Mouse (Mus musculus): ENCODE results near the gene Zfp691.

The Zfp691 gene

DNA sequence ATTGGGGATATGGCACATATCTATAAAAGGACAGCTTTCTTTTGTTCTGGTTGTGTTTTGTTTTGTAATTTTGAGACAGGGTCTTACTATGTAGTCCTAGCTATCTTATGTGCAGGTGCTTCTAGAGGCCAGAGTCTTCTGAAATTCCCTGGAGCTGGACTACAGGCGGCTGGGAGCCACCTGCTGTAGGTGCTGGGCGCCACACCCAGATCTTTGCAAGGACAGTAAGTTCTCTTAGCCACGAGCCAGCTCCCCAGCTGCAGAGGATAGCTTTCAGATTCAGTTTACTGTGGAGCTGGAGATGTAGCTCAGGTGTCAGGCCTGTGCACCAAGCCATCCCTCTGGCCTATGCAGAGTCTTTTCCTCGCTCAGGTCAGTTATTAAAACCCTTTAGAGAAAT is 6.9 kb downstream of the Zfp691 start:
- DNase-seq: no peak

DNA sequence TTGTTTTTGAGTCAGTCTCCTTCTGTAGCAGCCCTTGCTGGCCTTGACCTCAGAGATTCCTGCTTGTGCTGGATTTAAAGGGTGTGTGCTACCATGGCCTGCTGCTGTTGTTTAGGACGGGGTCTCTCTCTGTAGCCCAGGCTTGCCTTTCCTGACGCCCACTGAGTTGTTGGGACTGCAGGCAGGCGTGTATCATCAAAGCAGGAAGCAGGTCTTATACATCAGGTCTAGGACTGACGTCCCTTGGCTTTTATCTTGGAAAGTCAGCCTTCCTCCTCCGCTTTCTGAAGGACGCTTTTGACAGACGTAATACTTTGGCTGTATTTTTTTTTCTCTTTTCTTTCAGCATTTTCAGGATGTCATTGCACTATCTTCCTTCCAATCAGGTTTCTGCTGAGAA is 8.1 kb downstream of the Zfp691 start:
- DNase-seq: no peak

DNA sequence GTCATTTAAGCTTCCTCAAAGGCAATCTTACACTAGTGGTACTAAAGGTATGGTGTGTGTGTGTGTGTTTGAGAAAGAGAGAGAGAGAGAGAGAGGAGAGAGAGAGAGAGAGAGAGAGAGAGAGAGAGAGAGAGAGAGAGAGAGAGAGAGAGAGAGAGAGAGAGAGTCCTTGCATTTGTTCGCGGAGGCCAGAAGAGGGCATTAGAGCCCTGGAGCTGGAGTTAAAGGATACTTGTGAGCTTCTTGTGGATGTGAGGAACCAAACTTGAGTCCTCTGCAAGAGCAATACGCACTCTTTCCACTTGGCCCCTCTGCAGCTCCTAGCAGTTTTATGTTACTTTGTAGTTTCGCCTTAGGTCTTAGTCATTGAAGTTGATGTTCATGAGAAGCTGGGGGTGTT is 11.0 kb downstream of the Zfp691 start:
- DNase-seq: no peak

DNA sequence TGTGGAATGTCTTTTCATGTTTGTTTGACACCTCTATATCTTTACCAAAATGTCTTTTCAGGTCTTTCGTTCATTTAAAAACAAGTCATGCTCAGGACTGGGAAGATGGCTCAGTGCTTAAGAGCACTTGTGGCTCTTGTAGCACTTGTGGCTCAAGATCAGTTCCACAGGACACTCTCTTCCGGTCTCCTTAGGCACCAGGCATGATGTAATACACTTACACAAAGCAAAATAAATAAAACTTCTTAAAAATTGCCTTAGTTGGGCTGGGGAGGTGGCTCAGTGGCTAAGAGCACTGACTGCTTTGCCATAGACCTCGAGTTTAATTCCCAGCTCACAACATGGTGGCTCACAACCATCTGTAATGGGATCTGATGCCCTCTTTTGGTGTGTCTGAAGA is 12.6 kb downstream of the Zfp691 start:
- no peak for DNase-seq

DNA sequence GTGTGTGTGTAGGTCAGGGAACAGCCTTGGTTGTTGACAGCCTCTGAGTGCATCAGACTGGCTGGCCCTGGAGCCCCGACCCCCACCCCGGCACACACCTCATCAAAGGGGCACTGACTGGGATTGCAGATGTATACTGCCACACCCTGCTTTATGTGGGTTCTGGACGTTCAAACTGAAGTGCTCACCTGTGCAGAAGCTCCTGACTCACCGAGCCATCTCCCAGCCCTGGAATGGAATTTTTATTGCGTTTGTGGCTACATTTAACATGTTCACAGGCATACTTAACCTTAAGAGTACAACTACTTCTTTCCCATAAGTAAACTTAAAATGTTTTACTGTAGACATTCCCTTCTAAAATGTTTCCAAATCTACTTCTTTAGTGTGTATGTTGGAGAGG is 16.1 kb downstream of the Zfp691 start:
- no peak for DNase-seq

DNA sequence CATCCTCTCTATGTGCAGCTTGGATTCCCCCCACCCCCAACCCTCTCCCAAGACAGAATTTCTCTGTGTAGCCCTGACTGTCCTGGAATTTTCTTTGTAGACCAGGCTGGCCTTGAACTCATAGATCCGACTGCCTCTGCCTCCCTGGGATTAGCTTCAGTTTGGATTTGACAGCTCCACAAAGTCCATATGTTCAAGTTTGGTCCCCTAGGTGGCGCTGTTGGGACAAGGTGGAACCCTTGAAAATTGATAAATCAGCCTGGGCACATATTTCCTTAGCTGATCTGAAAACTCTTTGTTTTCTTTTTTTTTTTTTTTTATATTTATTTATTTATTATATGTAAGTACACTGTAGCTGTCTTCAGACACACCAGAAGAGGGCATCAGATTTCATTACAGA is 16.8 kb downstream of the Zfp691 start:
- DNase-seq: no peak

DNA sequence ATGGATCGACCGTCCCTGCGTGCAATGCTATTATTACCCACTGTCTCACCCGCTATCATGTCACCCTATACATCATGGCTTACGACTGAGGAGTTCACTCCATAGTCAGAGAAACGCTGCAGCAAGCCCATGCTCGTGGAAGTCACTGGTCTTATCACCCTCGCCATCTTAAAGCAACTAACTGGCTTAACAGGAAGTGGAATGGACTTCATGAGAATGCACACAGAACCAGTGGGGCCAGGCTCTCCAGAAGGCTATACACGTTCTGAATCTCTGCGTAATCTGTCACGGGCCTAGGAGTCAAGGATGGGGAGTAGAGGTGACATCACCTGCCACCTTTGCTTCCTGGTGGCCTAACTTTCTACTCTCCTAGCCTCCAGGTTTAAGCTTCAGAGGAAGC is 25.3 kb downstream of the Zfp691 start:
- no peak for DNase-seq

DNA sequence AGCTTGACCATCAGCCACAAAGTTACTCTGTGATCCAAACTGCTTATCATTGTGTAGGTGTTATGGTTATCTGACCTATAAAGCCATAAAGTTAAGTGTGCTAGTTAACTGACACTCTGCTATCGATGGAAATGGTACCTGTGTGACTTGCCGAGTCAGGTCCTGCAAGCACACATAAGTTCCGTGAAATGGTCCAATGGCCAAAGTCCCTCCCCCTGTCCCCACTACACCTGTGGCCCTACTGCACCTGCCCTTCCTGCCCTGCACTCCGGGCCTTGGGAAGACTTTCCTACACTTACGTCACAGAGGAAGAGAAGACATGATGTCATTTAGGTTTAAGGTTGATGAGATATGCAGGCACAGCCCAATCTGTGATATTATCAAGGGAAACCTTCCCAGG is 26.6 kb downstream of the Zfp691 start:
- DNase-seq: no peak

DNA sequence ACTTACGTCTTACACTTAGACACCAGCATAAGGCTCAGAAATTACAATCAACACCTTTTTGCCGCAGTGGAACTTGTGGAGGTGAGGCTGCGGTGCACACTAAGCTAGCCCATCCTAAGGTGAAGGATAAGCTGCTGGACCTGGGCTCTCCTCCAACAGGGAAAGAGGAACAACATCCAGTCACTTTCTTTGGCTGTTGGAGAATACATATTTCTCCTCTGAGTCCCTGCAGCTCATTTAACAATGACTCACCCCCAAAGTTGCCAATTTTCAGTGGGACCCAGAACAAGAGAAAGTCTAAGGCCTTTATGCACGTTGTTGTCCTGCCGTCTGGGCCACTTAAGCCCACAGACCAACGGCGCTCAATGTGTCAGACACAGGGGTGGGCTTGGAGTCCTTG is 27.2 kb downstream of the Zfp691 start:
- DNase-seq: no peak

DNA sequence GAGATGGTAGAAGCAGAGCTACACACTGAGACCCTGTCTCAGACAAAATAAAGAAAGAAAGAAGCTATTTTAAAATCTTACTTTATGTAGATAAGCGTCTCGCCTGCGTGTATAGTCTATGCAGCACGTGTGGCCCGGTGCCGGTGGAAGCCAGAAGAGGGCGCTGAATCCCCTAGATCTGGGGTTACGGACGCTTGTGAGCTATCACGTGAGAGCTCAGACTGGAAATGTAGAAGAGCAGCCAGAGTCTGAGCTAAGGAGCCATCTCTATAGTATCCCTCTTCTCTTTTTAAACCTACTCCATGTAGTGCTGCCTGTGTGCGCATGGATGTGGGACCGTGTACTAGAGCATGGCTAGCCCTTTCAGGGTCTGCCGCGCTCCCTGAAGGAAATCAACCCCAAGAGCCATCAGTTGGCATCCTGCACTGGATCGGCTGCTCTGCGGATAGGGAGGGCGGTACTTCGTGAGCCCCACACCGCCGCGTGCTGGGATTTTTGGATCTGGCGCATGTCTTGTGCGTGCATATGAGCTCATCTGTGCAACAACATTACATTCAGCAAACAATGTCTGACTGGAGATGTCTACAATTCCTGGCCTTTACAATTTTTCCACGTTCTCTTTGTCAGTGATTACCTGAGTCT is 31.6 kb downstream of the Zfp691 start:
- no peak for DNase-seq

DNA sequence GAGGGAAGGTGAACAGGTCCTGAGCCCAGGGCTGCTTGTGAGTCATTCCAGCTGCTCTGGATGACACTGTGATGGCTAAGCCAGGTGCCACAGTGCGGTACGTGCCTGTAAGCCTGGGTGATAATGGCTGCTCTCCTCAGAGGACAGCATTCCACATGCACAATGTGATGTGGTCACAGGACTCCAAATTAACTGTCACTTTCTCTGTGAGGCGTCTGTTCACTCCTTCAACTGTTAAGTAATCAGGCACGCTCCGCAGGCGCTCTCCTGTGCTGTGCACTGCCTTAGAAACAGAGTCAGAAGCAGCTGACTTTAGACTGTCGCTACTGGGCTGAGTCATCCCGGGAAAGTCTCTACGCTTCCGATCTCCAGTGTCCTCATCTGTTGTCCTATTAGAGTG is 32.8 kb downstream of the Zfp691 start:
- DNase-seq: no peak

DNA sequence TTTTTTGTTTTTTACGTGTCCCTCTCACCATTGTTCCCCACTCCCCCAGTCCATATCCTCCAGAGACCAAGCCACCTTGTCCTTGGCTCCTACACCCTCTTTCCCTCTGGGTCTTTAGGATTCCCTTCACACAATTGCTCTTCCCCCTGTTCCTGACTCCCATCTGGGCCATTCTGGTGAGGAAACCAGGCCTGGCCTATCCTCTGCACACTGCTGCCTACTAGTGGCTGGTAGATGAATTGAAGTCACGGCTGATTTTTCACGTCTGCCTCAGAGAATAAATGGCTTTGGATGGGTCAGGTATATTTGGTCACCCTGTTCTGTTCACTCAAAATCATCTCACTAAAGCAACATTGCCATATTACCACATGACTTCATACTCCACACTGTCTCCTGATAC is 33.9 kb downstream of the Zfp691 start:
- no peak for DNase-seq

DNA sequence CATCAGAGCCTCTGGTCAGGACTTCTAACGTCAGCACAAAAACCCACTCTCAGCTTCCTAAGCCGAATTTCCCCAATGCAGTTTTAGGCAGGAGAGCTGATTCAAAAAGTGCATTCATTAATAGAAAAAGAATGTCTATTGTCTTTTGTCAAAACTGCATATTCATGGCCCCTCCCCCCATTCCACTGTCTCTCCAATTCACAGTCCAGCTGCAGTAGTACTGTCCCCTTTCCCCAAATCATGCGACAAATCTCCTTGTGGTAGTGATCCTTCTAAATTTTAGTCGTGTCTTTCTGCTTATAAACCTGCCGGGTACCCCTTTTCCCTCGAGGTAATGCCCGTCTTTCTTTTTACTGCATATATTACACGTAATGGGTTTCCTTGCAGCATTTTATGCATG is 35.2 kb downstream of the Zfp691 start:
- DNase-seq: peak; percentile 62

DNA sequence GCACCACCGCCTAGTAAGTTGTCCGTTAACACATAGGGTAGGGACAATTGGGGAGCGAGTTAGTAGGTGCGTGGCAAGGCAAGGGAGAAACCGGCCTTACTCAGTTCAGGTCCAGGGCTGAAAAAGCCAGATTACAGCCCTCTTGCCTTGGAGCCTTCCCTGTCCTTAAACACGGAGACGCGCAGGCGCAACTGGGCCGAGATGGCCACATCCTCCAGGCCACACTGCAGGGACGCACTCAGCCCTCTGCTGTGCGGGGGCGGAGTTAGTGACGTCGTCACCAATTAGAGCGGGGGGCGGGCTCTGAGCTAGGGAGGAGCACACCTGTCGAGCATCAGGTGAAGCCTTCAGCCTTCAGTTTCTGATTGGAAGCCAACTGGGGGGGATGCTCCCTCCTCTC is 35.8 kb downstream of the Zfp691 start:
- DNase-seq: peak; percentile 76

DNA sequence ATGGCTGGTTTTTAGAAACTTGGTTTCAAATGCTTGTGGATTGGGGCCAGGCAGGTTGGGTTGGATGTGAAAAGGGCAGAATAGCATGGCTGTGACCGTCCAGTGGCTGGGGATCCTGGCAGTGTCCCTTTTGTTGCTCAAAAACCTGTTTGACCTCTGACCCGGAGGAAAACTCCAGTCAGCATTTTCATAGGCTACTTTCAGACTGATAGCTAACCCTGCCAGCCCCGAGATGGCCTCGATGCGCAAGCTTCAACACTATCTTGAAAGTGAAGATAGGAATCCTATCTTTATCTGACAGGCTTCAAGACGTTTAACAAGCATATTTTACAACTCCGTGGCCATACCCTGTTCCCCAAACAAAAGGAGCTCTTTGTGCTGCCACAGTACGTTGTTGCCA is 36.7 kb downstream of the Zfp691 start:
- DNase-seq: no peak

DNA sequence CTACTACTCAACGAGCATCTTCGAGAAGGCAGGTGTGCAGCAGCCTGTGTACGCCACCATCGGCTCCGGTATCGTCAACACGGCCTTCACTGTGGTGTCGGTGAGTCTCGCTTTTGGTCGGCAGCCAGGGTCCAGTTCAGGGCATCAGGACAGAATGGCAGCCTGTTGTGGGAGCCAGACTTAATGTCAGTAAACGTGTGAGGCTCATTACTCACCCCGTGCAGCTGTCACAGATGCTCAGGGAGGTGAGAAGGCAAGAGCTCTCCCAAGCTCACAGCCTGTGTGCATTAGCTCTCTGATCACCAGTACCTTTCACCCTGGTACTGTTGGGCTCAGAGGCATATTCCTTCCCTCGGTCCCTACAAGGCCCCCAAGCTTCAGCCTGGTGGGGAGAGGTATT is 40.1 kb downstream of the Zfp691 start:
- no peak for DNase-seq

DNA sequence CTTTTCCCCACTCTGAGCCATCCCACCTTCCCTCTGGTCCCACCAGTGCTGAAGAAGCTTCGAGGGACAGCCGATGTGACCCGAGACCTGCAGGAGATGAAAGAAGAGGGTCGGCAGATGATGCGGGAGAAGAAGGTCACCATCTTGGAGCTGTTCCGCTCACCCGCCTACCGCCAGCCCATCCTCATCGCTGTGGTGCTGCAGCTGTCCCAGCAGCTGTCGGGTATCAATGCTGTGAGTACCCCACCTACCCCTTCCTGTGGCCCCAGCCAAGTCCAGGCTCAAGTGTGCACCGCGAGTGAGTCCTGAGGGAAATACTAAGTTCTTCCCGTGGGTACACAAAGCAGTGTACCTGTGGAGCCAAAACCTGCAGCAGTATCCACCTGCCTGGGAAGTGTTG is 40.7 kb downstream of the Zfp691 start:
- DNase-seq: no peak

DNA sequence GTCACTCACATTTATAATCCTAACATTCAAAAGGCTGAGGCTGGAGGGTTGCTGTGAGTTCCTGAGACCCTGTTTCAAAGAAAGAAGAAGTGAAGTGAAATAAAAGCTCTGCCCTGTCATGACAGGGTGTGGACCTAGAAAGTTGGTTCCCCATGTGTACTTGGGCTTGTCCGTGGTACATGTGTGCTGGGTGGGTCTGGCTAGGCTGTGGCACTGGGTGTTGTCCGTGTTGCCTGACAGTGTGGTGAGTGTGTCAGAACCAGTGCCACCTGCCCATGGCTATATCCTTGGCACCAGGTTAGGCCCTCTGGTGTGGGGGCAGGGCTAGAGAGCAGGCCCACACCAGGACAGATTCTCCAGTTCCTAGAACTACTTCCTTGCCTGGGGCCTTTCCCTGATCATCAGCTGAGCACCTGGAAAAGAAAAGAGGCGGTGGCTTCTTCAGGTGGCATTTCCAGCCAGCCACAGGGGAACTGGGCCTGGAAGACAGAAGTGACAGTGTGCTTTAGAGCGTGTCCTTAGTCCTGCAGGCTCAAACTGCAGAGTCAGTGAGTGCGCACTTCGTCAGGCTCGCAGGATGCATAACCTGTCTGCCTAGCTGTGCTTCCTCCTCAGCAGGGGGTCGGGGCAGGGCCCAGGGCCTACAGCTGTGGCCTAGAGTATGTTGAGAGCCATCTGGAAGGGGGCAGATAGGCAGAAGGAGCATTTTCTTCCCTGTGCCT is 42.6 kb downstream of the Zfp691 start:
- no peak for DNase-seq

DNA sequence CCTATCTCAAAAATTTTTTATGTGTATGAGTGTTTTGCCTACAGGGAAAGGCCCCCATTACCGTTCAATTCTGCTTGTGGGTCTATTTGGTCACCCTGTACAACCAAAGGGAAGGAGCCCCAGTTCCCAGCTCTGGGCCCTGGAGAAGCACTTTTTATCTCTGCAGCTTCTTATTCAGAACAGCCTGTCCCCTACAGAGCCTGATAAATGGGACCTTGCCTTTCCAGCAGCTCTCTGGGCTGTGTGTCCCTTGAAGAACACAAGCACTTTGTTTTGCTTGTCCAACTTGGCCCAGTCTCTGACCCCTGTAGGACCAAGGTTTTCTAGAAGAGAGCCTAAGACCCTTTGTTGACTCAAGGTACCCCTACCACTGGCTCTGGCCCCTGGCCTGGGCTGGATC is 44.9 kb downstream of the Zfp691 start:
- DNase-seq: no peak

DNA sequence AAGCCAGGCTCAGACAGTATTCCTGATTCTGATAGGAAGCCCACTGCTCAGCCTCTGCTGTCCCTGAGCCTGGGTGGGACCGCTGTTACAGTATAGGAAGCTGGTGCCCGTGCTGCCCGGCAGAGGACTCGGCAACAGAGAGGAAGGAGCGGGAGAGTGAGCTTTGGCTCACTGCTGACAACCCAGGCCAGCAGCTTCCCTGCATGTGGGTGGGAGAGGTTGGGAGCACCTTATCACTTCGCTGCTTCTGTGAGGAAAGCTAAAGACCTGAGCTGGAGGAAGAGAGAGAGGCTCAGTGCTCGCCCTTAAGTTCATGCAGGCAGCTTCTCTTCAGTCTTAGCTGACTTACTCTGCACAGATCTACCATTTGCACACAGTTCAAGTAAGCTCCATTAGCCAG is 45.4 kb downstream of the Zfp691 start:
- DNase-seq: no peak

DNA sequence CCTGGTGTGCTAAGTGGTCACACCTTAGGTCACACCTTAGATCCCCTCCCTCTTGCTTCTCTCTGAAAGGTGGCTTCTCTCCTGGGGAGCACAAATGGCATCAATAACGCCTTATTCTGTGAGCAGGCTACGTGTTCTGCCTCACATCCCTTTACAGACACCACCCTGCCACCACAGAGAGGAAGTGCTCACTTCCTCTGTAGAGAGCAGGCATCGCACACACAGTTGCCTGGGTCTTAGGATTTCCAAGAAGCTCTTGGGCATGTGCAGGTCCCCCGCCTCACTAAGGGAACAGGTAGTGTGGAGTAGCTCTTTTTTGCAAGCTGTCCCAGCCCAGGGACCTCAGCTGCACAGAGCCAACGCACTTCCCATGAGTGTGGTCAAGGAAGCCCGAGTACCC is 46.8 kb downstream of the Zfp691 start:
- DNase-seq: peak; percentile 46

DNA sequence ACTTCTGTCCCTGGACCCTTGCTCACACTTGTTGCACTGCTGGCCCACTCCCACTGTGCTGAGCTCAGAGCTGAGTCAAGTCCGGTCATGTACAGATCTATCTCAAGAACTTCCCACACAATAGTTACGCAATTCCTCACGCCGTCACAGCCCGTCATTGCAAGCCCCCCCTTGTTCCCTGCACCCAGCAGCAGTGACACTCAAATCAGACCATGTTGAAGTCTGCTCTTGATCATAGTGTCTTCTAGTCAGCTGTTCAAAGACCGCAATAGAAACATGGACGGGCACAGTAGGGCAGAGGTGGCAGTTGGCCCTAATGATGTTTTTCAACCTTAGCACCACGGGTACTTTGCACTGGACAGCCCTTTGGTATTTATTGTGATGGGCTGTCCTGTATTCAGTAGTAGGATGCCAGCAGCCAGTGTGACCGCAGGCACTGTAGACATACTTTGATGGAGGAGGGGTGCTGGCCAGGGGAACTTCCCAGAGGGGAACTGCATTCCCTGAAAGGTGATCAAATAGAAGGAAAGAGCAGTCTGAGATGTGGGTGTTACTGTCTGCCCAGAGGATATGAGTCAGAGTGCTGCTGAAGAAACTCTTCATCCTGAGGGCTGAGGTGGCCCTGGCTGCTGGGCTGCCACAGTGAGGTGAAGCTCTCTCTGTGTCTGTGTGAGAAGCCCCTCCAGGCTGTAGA is 48.3 kb downstream of the Zfp691 start:
- DNase-seq: no peak

DNA sequence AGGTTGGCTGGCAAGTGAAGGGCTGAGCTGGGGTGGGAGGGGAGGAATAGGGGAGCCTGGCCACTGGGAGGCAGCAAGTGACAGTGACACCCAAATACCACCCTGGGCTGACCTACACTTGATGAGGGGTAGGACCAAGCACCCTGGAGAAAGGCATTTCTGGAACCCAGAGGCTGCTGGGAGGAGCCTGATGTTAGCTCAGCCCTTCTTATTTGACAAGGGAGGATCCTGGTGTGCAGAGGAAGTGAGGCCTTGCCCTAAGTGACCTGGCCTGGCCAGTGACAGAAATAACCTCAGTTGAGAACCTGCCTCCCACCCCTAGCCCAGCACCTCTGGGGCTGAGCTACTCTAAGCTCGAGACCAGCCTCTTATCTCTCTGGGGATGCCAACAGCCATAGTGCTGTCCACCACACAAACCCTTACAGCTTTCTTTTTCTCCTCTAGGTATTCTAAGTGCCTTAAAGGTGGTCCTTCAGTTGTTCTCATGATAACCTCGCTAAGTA is 49.2 kb downstream of the Zfp691 start:
- no peak for DNase-seq

DNA sequence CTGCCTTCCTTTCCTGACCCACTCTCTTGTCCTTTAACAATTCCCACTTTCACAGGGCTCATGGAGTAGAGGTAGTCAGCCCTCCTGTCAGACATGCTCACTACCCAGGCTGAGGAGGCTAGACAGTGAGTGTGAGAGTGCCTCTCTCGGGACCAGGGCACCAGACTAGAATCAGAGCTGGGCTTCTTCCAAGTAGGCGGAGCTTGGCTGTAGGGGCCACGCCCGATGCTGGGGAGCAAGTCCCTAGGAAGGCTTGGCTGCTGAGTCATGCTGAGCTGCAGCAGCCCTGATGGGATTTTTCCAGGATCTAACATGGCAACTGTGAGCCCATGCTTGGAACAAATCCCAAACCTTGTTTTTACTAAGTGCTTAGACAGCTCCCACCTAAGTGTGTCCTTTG is 52.7 kb downstream of the Zfp691 start:
- DNase-seq: peak; percentile 78
